Mouse (Mus musculus): ENCODE data around the gene Msrb3. TPM values are rescaled to one million over a fixed set of nuclear protein-coding genes. Genes with fewer than 3 reads are reported as not detected.

The Msrb3 gene
- polyA plus RNA-seq, 1 experiment = not detected

GRCm38 (mm10) chr10:120810832-120811571 is 87.9 kb downstream of the Msrb3 start:
- TF ChIP-seq GATA1 (IDR thresholded peaks at IDR 0.05; ENCODE audit: low read length) = no peak

- no peak for TF ChIP-seq GATA1 (IDR thresholded peaks at IDR 0.05; ENCODE audit: low read length)
Observed at GRCm38 (mm10) chr10:120810053-120810696, 88.7 kb downstream of the Msrb3 start.

GRCm38 (mm10) chr10:120808167-120808566 is 90.7 kb downstream of the Msrb3 start:
- TF ChIP-seq GATA1 (IDR thresholded peaks at IDR 0.05; ENCODE audit: low read length) = no peak

- no peak for TF ChIP-seq GATA1 (IDR thresholded peaks at IDR 0.05; ENCODE audit: low read length)
Observed at GRCm38 (mm10) chr10:120801127-120801526, 97.8 kb downstream of the Msrb3 start.

GRCm38 (mm10) chr10:120799479-120799878 is 99.4 kb downstream of the Msrb3 start:
- no peak for TF ChIP-seq GATA1 (IDR thresholded peaks at IDR 0.05; ENCODE audit: low read length)

GRCm38 (mm10) chr10:120796749-120797148 is 102.2 kb downstream of the Msrb3 start:
- no peak for TF ChIP-seq GATA1 (IDR thresholded peaks at IDR 0.05; ENCODE audit: low read length)

- no peak for TF ChIP-seq GATA1 (IDR thresholded peaks at IDR 0.05; ENCODE audit: low read length)
Observed at GRCm38 (mm10) chr10:120794391-120794817, 104.5 kb downstream of the Msrb3 start.

- no peak for TF ChIP-seq GATA1 (IDR thresholded peaks at IDR 0.05; ENCODE audit: low read length)
Observed at GRCm38 (mm10) chr10:120792191-120792765, 106.6 kb downstream of the Msrb3 start.

- TF ChIP-seq GATA1 (IDR thresholded peaks at IDR 0.05; ENCODE audit: low read length) = no peak
Observed at GRCm38 (mm10) chr10:120791438-120791837, 107.5 kb downstream of the Msrb3 start.

- TF ChIP-seq GATA1 (IDR thresholded peaks at IDR 0.05; ENCODE audit: low read length) = no peak
Observed at GRCm38 (mm10) chr10:120787202-120787601, 111.7 kb downstream of the Msrb3 start.

- TF ChIP-seq GATA1 (IDR thresholded peaks at IDR 0.05; ENCODE audit: low read length) = no peak
Observed at GRCm38 (mm10) chr10:120784516-120784915, 114.4 kb downstream of the Msrb3 start.

- TF ChIP-seq GATA1 (IDR thresholded peaks at IDR 0.05; ENCODE audit: low read length) = no peak
Observed at GRCm38 (mm10) chr10:120783393-120783792, 115.5 kb downstream of the Msrb3 start.

- TF ChIP-seq GATA1 (IDR thresholded peaks at IDR 0.05; ENCODE audit: low read length) = no peak
Observed at GRCm38 (mm10) chr10:120777499-120777898, 121.4 kb downstream of the Msrb3 start.

GRCm38 (mm10) chr10:120775361-120775760 is 123.5 kb downstream of the Msrb3 start:
- peak; percentile 87 for TF ChIP-seq GATA1 (IDR thresholded peaks at IDR 0.05; ENCODE audit: low read length)

- TF ChIP-seq GATA1 (IDR thresholded peaks at IDR 0.05; ENCODE audit: low read length) = no peak
Observed at GRCm38 (mm10) chr10:120767418-120767817, 131.5 kb downstream of the Msrb3 start.

- TF ChIP-seq GATA1 (IDR thresholded peaks at IDR 0.05; ENCODE audit: low read length) = no peak
Observed at GRCm38 (mm10) chr10:120765398-120765797, 133.5 kb downstream of the Msrb3 start.
